Mouse (Mus musculus) erythroblast, embryonic 14.5 days (primary cell): Measurements from ENCODE around the gene 1700019N19Rik. TPM values are rescaled to one million over a fixed set of nuclear protein-coding genes. Genes with fewer than 3 reads are reported as not detected.

ENCODE experiments used
- H3K27me3 ChIP-seq: 2 replicates; pipeline ENCODE4 v1.6.1; 2012; ENCODE audit warnings: inconsistent platforms; ENCODE audit not compliant: control insufficient read depth
- H3K36me3 ChIP-seq: 2 replicates; pipeline ENCODE4 v1.6.1; 2012; ENCODE audit warnings: mild to moderate bottlenecking, inconsistent platforms; ENCODE audit not compliant: control insufficient read depth
- H3K4me1 ChIP-seq: 2 replicates; pipeline ENCODE4 v1.6.1; 2012; ENCODE audit warnings: inconsistent platforms; ENCODE audit not compliant: control insufficient read depth
- H3K4me3 ChIP-seq: replicated peaks from 2 replicates; pipeline ENCODE3; 2012; ENCODE audit warnings: moderate library complexity, mild to moderate bottlenecking, inconsistent platforms
- H3K9me3 ChIP-seq: 2 replicates; pipeline ENCODE4 v1.6.1; 2012; ENCODE audit warnings: low read length, inconsistent platforms, mixed read lengths; ENCODE audit not compliant: control insufficient read depth
- GATA1 ChIP-seq: IDR thresholded peaks from 2 replicates; pipeline ENCODE4 v1.6.1; 2012; ENCODE audit warnings: low read length, inconsistent platforms, mixed read lengths
- TAL1 ChIP-seq: IDR thresholded peaks from 3 replicates; pipeline ENCODE4 v1.6.1; 2012; ENCODE audit warnings: low read length, inconsistent platforms, mixed read lengths
- polyA plus RNA-seq: library from polyadenylated mRNA; stranded (reverse); fragments of >175 nt; gene quantifications from 2 replicates; pipeline ENCODE4 v1.2.3, GENCODE M21; 2012

Gene 1700019N19Rik
- polyA plus RNA-seq, 1 experiment = not detected

- no peak for TF ChIP-seq GATA1
- no peak for TF ChIP-seq TAL1
- H3K27me3 ChIP-seq = no peaks in the 10 kb centered on the region
- H3K36me3 ChIP-seq = no peaks in the 10 kb centered on the region
- H3K4me3 ChIP-seq = no peak overlapping the region
- H3K4me1 ChIP-seq = no peaks in the 10 kb centered on the region
- H3K9me3 ChIP-seq = peaks cover 4% of the 10 kb centered on the region; the same call in 1 of the 2 replicates
Observed at GRCm38 (mm10) chr19:58776461-58776860, 17.8 kb downstream of the 1700019N19Rik start.

- Histone ChIP-seq H3K27me3 (no peaks in the 10 kb centered on the region), H3K36me3 (no peaks in the 10 kb centered on the region), H3K9me3 (peaks cover 2% of the 10 kb centered on the region; the same call in 1 of the 2 replicates), H3K4me3 (no peak overlapping the region), H3K4me1 (no peaks in the 10 kb centered on the region)
- TF ChIP-seq TAL1 (no peak), GATA1 (no peak)
Observed at GRCm38 (mm10) chr19:58767329-58767728, 26.9 kb downstream of the 1700019N19Rik start.

GRCm38 (mm10) chr19:58762848-58763541 is 31.3 kb downstream of the 1700019N19Rik start:
- H3K9me3 ChIP-seq = 0 out of 2 replicates have a peak, but pooled peaks cover 4% of the 10 kb centered on the region
- no peaks in the 10 kb centered on the region for H3K4me1 ChIP-seq
- H3K4me3 ChIP-seq = no peak overlapping the region
- no peaks in the 10 kb centered on the region for H3K27me3 ChIP-seq
- TF ChIP-seq TAL1 (no peak), GATA1 (no peak)
- no peaks in the 10 kb centered on the region for H3K36me3 ChIP-seq

GRCm38 (mm10) chr19:58762316-58762715 is 31.9 kb downstream of the 1700019N19Rik start:
- no peak for TF ChIP-seq TAL1
- TF ChIP-seq GATA1 = no peak
- Histone ChIP-seq H3K36me3 (no peaks in the 10 kb centered on the region), H3K9me3 (0 out of 2 replicates have a peak, but pooled peaks cover 4% of the 10 kb centered on the region), H3K4me1 (no peaks in the 10 kb centered on the region), H3K4me3 (no peak overlapping the region), H3K27me3 (no peaks in the 10 kb centered on the region)

- Histone ChIP-seq H3K4me1 (no peaks in the 10 kb centered on the region), H3K4me3 (no peak within 1 kb of the TSS), H3K36me3 (no peaks in the 10 kb centered on the region), H3K9me3 (0 out of 2 replicates have a peak, but pooled peaks cover 4% of the 10 kb centered on the region), H3K27me3 (no peaks in the 10 kb centered on the region)
- no peak for TF ChIP-seq TAL1
Observed at GRCm38 (mm10) chr19:58759423-58759822, 34.8 kb downstream of the 1700019N19Rik start, which contains the start of gene Pnliprp2. Gene Pnliprp2, plus strand, starts transcription at chr19:58759719.

- 0 out of 2 replicates have a peak, but pooled peaks cover 4% of the 10 kb centered on the region for H3K9me3 ChIP-seq
- TF ChIP-seq GATA1 (no peak), TAL1 (no peak)
Observed at GRCm38 (mm10) chr19:58758871-58759270, 35.4 kb downstream of the 1700019N19Rik start.

GRCm38 (mm10) chr19:58751504-58751903 is 42.8 kb downstream of the 1700019N19Rik start:
- TF ChIP-seq GATA1 (no peak), TAL1 (no peak)
- no peaks in the 10 kb centered on the region for H3K27me3 ChIP-seq
- H3K9me3 ChIP-seq = no peaks in the 10 kb centered on the region
- no peaks in the 10 kb centered on the region for H3K36me3 ChIP-seq
- H3K4me3 ChIP-seq = no peak overlapping the region
- no peaks in the 10 kb centered on the region for H3K4me1 ChIP-seq

More at GRCm38 (mm10) chr19:58758871-58759270, 35.4 kb downstream of the 1700019N19Rik start:
- Histone ChIP-seq H3K4me3 (no peak overlapping the region), H3K4me1 (no peaks in the 10 kb centered on the region), H3K36me3 (no peaks in the 10 kb centered on the region), H3K27me3 (no peaks in the 10 kb centered on the region)

GRCm38 (mm10) chr19:58750822-58751221 is 43.4 kb downstream of the 1700019N19Rik start:
- Histone ChIP-seq H3K4me1 (no peaks in the 10 kb centered on the region), H3K9me3 (no peaks in the 10 kb centered on the region), H3K36me3 (no peaks in the 10 kb centered on the region), H3K4me3 (no peak overlapping the region), H3K27me3 (no peaks in the 10 kb centered on the region)
- TF ChIP-seq GATA1 = no peak
- no peak for TF ChIP-seq TAL1

- H3K36me3 ChIP-seq = no peaks in the 10 kb centered on the region
- no peaks in the 10 kb centered on the region for H3K4me1 ChIP-seq
- no peaks in the 10 kb centered on the region for H3K9me3 ChIP-seq
- TF ChIP-seq GATA1 = no peak
- TF ChIP-seq TAL1 = no peak
- no peak overlapping the region for H3K4me3 ChIP-seq
- no peaks in the 10 kb centered on the region for H3K27me3 ChIP-seq
Observed at GRCm38 (mm10) chr19:58747498-58748000, 46.7 kb downstream of the 1700019N19Rik start.
